Mouse (Mus musculus): ENCODE results near the gene Rundc1. TPM values are rescaled to one million over a fixed set of nuclear protein-coding genes. Genes with fewer than 3 reads are reported as not detected.
A peak's percentile ranks its signal among the peaks of the same experiment; 100 is the strongest.
"Not testable (repeated sequence)": the region's sequence is repeated elsewhere in the genome, so short reads cannot be mapped to it uniquely, and the experiment has no call there.

Rundc1 gene
- total RNA-seq, 2 experiments from 2014 or later, result 35.6 to 37.0 TPM

- DNase-seq (ENCODE audit: low spot score in 2 of 2), result not testable (repeated sequence)
- intact Hi-C loops (cut with DNase I), result loop anchor here (1.0 to 2.0 kb wide), 2 partner anchors 17 to 125 kb away; partner anchors contain the start of genes Gm27029, Psme3, Ptges3l and Rundc1
These were observed 16.7 kb downstream of the Rundc1 start for GRCm38 (mm10) chr11:101441450-101442126.

GRCm38 (mm10) chr11:101442127-101442693 is 17.3 kb downstream of the Rundc1 start, which contains the start of gene Rpl27:
Rpl27 (plus strand) TSS chr11:101442298.
- intact Hi-C loops (cut with DNase I), result loop anchor here (1.0 to 2.0 kb wide), 2 partner anchors 17 to 126 kb away; partner anchors contain the start of genes Gm27029, Psme3, Ptges3l and Rundc1
- DNase-seq (ENCODE audit: low spot score in 2 of 2), result peak; percentile 94 to 99

DNA sequence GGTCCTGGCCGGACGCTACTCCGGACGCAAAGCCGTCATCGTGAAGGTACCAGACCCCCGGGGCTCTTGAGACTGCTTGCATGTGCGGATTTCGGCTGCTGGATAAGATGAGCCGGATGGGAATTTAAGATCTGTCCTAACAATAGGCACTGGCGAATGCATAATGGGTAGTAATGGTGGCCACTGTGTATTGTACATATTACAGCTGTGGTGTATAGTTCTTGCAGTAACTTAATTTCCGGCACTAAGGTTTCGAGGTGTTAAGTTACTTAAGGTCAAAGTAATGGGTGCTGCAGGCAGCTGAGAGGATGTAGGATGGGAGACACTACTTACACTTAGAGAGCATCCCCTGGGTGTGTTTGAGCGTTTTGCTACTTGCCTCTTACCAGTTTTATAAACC is 17.9 kb downstream of the Rundc1 start:
- intact Hi-C loops (cut with DNase I), result loop anchor here (1.0 to 2.0 kb wide), 2 partner anchors 18 to 126 kb away; partner anchors contain the start of genes Gm27029, Psme3, Ptges3l and Rundc1
- DNase-seq (ENCODE audit: low spot score in 2 of 2), result no peak

DNA sequence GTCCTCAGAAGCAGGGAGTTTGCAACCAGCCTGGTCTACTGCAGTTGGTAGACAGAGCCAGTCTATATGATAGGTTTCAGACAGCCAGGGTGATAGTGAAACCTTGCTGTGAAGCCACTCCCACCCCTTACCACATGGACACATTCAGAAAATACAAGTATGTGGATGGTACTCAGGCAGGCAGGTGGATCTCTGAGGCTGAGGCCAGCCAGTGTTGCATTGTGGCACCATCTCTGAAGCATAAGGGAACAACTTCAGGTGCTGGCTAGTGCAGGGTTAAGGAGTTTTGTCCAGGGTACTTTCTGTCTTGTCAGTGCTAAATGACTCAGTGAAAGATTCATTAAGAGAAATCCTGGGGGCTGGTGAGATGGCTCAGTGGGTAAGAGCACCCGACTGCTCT is 21.4 kb downstream of the Rundc1 start:
- DNase-seq (ENCODE audit: low spot score in 2 of 2), result no peak
- intact Hi-C loops (cut with DNase I), result no loop called here

DNA sequence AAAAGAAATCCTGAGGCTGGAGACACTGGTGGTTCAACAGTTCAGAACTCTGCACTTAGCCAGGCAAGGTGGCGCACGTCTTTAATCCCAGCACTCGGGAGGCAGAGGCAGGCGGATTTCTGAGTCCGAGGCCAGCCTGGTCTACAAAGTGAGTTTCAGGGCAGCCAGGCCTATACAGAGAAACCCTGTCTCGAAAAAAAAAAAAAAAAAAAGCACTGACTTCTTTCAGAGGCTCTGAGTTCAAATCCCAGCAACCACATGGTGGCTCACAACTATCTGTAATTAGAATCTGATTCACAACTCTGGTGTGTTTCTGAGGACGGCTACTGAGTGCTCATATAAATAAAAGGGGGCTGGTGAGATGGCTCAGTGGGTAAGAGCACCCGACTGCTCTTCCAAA is 22.0 kb downstream of the Rundc1 start:
- intact Hi-C loops (cut with DNase I); DNase-seq (ENCODE audit: low spot score in 2 of 2): not testable (repeated sequence)

- DNase-seq (ENCODE audit: low spot score in 2 of 2), result no peak
- intact Hi-C loops (cut with DNase I), result no loop called here
These were observed 22.9 kb downstream of the Rundc1 start for GRCm38 (mm10) chr11:101447786-101448185.

DNA sequence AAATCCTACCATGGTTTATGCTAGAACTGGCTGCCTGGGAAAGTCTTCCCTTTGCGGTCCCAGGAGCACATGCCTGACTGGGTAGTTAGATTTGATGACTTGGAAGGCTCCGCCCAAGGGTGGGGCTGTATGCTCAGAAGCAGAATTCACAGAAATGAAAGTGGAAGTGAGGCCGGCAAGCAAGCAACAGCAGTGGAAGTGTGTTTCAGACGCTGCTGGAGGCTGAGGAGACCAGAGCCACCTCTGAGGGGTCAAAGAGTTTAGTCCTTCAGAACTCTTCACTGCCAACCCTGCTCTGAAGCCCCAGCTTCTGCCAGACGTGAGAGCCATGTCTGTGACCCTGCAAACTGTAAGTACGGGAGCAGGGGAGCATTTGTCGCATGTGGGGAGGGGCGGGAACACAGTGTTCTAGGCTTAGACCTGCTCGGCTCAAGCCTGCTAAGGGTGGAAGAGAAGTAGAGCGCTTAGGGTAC is 23.4 kb downstream of the Rundc1 start, which contains the start of gene Ifi35:
Gene Ifi35, plus strand, starts transcription at position 134 of the 473 bp plus-strand sequence.
- intact Hi-C loops (cut with DNase I), result no loop called here
- DNase-seq (ENCODE audit: low spot score in 2 of 2), result no peak

- intact Hi-C loops (cut with DNase I), result no loop called here
- no peak for DNase-seq (ENCODE audit: low spot score in 2 of 2)
These were observed 24.0 kb downstream of the Rundc1 start for GRCm38 (mm10) chr11:101448899-101449298.

DNA sequence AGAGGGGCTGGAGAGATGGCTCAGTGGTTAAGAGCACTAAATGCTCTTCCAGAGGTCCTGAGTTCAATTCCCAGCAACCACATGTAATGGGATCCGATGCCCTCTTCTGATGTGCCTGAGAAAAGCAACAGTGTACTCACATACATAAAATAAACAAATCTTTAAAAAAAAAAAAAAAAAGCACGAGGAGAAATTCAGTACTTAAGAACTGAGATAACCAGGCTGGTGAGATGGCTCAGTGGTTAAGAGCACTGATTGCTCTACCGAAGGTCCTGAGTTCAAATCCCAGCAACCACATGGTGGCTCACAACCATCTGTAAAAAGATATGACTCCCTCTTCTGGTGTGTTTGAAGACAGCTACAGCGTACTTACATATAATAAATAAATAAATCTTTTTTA is 24.7 kb downstream of the Rundc1 start:
- intact Hi-C loops (cut with DNase I), result not testable (repeated sequence)

GRCm38 (mm10) chr11:101450394-101450793 is 25.5 kb downstream of the Rundc1 start:
- intact Hi-C loops (cut with DNase I), result no loop called here
- DNase-seq (ENCODE audit: low spot score in 2 of 2), result no peak

More for the DNA sequence above, 24.7 kb downstream of the Rundc1 start:
- not testable (repeated sequence) for DNase-seq (ENCODE audit: low spot score in 2 of 2)

GRCm38 (mm10) chr11:101451536-101451935 is 26.7 kb downstream of the Rundc1 start:
- intact Hi-C loops (cut with DNase I), result no loop called here
- DNase-seq (ENCODE audit: low spot score in 2 of 2), result no peak

DNA sequence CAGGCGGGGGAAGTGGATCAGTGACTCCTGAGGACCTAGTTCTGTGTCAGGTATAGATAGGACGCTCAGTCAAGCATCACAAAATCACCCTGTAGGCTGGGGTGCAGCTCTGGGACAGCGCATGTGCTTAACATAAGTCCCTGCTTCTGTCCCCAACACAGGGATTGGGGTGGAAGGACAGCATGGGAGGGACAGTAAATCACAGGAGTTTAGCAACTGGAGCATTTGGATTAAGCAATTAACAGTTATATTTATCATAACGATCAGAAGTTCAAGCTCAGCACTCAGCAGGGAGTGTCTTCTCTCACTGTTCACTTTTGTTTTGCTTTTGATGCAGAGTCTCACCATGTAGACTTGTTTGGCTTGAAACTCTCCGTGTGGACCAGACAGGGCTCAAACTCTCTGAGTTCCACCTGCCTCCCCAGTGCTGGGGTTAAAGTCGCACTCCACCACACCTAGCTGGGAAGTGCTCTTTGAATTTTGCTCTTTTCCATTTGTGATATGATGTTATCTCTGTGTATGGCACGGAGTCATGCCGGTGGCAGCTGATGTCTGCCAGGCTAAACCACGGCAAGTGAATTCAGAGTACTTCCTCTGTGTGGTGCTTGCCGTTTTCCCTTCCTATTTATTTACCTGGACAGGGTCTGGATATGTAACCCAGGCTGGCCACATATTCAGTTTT is 27.3 kb downstream of the Rundc1 start:
- DNase-seq (ENCODE audit: low spot score in 2 of 2), result no peak
- intact Hi-C loops (cut with DNase I), result no loop called here

GRCm38 (mm10) chr11:101454702-101455101 is 29.8 kb downstream of the Rundc1 start:
- intact Hi-C loops (cut with DNase I), result no loop called here
- no peak for DNase-seq (ENCODE audit: low spot score in 2 of 2)

DNA sequence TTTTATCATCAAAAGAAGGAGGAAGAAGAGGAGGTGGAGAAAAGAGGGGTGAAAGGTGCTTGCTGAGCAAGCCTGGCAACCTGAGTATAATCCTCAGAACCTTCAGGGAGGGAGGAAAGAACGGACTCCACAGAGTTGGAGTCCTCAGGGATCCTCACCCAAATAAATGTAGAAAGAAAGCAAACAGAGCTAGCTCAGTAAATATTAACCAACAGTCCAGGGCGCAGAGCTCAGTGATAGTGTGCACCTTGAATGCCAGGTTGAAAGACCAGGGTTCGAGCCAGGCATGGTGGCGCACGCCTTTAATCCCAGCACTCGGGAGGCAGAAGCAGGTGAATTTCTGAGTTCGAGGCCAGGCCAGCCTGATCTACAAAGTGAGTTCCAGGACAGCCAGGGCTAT is 30.7 kb downstream of the Rundc1 start:
- DNase-seq (ENCODE audit: low spot score in 2 of 2), result no peak
- intact Hi-C loops (cut with DNase I), result no loop called here

DNA sequence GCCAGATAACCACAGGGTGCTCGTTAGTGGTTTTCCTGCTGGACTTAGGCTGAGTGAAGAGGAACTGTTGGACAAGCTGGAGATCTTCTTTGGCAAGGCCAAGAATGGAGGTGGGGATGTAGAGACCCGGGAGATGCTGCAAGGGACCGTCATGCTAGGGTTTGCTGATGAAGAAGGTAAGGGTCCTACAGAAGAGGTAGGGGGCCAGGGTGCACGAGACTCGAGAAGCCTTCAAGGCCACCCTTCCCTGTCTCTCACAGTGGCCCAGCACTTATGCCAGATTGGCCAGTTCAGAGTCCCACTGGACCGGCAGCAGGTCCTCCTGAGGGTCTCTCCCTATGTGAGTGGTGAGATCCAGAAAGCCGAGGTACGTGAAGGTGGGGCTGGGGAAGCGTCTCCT is 32.7 kb downstream of the Rundc1 start:
- intact Hi-C loops (cut with DNase I), result no loop called here

GRCm38 (mm10) chr11:101458217-101458616 is 33.3 kb downstream of the Rundc1 start:
- DNase-seq (ENCODE audit: low spot score in 2 of 2), result no peak
- intact Hi-C loops (cut with DNase I), result no loop called here

More for the DNA sequence above, 32.7 kb downstream of the Rundc1 start:
- no peak for DNase-seq (ENCODE audit: low spot score in 2 of 2)

DNA sequence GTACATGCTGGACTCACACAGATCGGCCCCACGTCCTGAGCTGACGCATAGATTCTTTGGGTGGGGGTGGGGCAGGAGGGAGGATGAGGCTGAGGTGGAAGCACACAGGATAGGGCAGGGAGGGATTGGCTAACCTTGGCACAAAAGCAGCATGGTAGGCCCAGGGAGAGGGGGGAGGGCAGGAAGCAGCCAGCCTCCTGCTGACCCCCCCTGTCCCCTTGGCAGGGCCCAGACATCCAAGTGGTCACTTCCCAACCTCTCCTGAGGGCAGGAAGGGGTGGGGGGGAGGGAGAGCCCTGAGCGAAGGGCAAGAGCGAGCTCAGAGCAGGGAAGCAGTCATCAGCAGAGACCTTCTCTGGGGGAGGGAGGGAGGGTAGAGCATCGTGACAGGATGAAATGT is 34.8 kb downstream of the Rundc1 start:
- intact Hi-C loops (cut with DNase I), result no loop called here

GRCm38 (mm10) chr11:101460321-101460720 is 35.4 kb downstream of the Rundc1 start:
- no peak for DNase-seq (ENCODE audit: low spot score in 2 of 2)

More for the DNA sequence above, 34.8 kb downstream of the Rundc1 start:
- DNase-seq (ENCODE audit: low spot score in 2 of 2), result no peak

DNA sequence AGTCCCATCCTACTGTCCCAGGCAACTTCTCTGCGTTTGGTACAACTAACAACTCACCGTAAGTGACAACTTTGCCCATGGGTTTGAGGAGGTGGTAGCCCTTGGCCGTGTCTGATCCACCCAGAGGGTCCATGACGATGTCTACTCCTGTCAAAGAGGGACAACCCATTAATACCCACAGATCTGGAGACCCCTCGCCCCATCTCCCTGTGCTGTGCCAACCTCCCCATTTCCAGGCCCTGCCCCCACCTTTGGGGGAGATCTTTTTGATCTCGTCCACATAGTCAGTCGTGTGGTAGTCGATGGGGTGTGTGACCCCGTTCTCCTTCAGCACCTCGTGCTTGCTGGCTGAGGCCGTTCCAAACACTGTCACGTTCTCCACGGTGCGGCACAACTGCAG is 37.3 kb downstream of the Rundc1 start:
- intact Hi-C loops (cut with DNase I), result no loop called here
- DNase-seq (ENCODE audit: low spot score in 2 of 2), result no peak

More at GRCm38 (mm10) chr11:101460321-101460720, 35.4 kb downstream of the Rundc1 start:
- intact Hi-C loops (cut with DNase I), result no loop called here
